Mouse (Mus musculus) kidney, adult 11 months (tissue): ENCODE measurements around the gene Sprr1b.
"Not testable (repeated sequence)": the region's sequence is repeated elsewhere in the genome, so short reads cannot be mapped to it uniquely, and the experiment has no call there.

Source experiments
- DNase-seq: peaks from one replicate; pipeline ENCODE4 v3.0.0; 2022

Gene Sprr1b

GRCm38 (mm10) chr3:92438689-92439088 is at the start of gene Sprr1b:
Gene Sprr1b, minus strand, starts transcription at chr3:92438789.
- DNase-seq = no peak

DNA sequence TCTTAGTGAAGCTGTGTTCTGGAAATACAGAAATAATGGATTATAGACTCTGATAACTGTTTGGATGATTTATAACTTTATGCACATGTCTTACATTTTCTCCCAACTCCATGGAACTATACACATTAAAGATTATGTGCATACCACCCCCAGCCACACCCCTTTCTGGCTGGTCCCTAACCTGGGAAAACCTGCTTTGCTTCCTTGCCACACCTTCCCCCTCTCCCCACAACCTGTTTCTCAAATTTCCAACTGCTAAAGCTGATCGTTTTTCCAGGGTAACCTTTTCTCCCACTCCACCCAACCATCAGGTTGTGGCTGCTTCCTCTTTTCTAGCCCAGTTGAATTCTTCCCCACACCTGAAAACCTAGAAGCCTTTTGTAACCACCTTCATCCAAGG is 47.7 kb upstream of the Sprr1b start:
- DNase-seq = no peak

GRCm38 (mm10) chr3:92485863-92486262 is 47.3 kb upstream of the Sprr1b start, which contains the start of gene Sprr1a:
Gene Sprr1a, minus strand, starts transcription at chr3:92485895.
- no peak for DNase-seq

- not testable (repeated sequence) for DNase-seq
These were observed 42.7 kb upstream of the Sprr1b start for GRCm38 (mm10) chr3:92481249-92481648.

DNA sequence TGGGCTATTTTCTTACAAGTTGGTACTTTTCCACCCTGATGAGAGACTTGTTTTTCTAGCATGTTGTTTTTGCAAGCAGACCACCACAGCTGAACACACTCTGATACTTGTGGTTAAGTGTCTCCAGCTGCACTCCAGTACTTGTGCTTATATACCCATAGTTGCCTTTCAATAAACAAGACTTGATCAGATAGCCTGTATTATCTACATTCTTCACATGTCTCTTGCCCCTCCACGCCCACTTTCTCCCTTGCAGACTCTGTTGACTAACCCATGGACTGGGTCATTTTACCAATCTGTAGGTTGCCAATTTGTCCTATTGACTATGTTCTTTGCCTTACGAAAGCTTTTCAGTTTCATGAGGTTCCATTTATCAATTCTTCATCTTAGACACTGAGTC is 31.5 kb upstream of the Sprr1b start:
- no peak for DNase-seq

DNA sequence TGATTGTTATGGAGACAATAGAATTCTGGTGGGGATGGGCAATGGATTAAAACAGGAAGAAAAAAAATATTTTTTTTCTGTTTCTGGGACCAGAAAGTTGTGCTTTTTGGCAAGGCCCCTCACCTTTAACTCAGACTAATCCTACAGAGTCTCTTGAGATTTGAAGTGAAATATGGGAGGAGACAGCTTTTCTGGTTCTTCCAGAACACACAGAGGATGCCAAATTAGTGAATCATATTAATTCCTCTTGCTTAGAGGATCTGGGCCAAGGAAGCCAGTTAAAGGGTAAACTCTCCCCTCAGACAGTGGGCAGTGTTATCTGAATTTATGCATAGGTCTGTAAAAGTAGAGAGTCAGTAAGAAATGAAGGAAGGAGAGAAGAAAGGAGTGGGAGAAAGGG is 28.8 kb upstream of the Sprr1b start:
- DNase-seq = no peak

DNA sequence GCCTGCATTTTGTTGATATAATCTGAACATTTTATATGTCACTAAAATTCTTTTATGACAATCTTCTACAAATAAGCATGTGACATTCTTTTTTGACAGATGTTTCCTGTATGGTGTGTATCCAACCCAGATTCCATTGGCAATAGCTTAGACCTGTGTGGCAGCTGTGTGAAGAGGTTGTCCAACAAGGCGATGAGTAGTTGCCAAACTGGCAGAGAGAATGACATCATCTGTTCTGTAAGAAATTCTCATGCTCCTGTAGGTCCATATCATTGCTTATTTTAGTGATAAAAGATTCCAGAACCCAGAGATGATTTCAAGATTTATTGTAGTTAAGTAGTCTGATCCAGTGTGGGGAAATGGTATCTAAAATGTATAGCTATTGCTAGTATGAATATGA is 28.0 kb upstream of the Sprr1b start:
- no peak for DNase-seq

- DNase-seq = no peak
These were observed 20.0 kb upstream of the Sprr1b start, which contains the start of gene Sprr3 for GRCm38 (mm10) chr3:92458620-92459019. Gene Sprr3, minus strand, starts transcription at chr3:92458720.

DNA sequence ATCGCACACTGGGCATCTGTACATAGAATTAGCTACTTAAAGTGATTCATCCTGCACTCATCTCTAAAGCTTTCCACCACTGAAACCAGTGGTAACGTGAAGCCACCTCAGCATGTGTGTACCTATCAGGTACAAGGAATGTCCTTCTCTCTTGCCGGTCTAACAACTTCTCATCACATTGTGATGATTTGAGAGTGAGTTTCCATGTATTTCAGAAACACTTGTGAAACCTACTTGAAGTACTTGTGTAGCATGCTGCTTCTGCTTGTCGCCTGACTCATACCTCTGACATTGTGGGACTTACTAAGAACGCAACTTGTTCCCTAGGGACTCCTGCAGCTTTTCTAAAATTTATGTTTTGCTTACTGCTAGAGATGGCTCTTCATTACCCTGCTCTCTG is 16.6 kb upstream of the Sprr1b start:
- no peak for DNase-seq

DNA sequence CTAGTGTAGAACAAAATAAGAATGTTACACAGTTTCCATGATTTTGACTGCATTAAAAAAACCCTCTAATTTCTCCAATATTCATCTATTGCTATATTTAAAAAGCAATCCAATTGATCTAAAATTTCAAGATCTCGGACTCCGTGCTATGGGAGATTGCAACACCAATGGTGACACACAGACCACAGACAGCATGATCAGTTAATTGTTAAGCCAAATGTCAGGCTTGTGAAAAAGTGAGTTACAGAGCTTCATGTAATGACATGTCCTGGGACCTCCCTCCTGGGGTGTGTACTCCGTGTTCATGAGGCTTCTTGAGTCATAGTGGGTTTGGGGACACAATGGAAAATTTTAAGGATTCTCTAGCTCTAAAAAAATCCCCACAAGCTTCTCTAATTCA is 1.6 kb upstream of the Sprr1b start:
- DNase-seq = no peak

GRCm38 (mm10) chr3:92432282-92432681 is 6.3 kb downstream of the Sprr1b start, which contains the start of gene Sprr2k:
Gene Sprr2k, plus strand, starts transcription at chr3:92432582.
- no peak for DNase-seq

DNA sequence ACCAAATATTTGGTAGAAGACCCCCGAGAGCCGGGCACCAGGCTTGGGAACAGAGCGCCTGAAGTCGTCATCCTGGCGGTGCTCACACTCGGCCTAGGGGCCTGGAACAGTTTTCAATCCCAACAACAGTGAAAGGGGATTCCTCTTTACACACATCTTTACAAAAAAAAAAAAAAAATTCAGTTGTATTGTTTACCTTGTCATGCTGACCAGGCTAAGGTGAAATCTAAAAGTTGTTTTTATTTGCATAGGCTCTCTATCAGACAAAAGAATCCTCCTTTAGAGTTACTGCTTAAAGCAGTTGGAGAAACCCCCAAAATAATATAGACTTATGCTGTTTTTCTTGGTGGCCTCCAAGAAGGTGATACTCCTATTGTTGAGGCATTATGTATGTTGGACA is 9.3 kb downstream of the Sprr1b start, which contains the start of gene Gm9774:
Gene Gm9774 (minus strand): TSS at position 101 of the 400 bp plus-strand sequence.
- DNase-seq = no peak

DNA sequence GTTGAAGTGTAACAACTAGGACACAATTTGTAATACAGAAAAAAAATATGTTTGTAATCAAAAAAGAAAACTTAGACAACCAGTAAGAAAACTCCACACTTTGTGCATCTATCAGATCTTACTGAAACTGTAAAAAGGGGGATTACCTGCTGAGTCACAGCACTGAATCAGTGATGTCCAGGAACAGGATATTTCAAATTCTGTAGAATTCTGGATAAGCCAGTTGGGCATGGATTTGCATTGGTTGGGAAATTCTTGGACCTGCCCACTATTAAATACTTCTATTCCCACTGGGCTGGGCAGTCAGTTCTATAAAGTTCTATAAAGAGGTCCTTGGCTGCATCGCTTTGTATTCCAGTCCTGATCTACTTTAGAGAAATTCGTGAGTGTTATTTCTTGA is 20.8 kb downstream of the Sprr1b start, which contains the start of gene Sprr2j-ps:
Gene Sprr2j-ps (plus strand): TSS at position 301 of the 400 bp plus-strand sequence.
- DNase-seq = no peak

DNA sequence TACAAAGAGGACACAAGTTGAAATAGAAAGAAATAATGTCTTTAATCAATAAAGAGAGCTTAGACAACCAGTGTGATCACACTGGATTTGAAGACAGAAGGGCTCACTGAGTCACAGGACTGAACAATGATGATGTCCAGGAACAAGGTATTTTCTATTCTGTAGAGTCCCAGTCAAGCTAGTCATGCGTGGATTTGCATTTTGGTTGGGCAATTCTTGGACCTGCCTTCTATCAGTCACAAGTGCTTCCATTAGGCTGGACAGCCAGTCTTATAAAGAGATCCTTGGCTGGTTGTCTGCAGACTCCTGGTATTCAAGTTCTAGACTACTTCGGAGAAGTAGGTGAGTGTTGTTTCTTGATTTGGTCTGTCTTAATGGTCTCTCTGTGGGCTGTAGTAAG is 30.9 kb downstream of the Sprr1b start, which contains the start of gene Sprr2i:
Gene Sprr2i (plus strand): TSS at position 301 of the 400 bp plus-strand sequence.
- no peak for DNase-seq

DNA sequence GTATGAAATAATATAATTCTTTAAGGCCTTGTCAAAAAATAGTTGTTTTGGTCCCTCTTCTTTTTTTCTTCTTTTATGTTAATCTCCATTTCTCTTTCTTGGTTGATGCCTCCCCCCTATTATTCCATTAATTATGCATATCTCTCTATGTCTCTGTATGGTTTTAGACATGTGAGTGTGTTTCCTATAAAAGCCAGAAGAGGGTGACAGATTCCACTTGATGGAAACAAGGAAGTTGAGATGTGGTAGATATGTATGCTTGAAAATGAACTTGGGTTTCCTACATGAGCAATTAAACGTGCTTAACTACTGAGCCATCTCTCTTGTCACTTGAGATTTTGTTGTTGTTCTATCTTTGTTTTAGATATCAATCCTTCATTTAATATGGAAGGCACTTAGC is 44.3 kb downstream of the Sprr1b start:
- no peak for DNase-seq
